Mouse (Mus musculus) midbrain, embryonic 11.5 days (tissue): ENCODE measurements at regions not wholly inside any gene's neighbourhood (a gene's known extent, or its start where the extent isn't known, plus 50 kb on each side); places are given as distances from the start of the nearest gene placed in this dataset.

ENCODE experiments used
- ATAC-seq: fragments of 200-750 bp; cut with Nextera tagmentation; 2 replicates; pipeline ENCODE4 v1.8.0; 2017; ENCODE audit warnings: moderate TSS enrichment, moderate library complexity; ENCODE audit not compliant: low FRiP score
- DNase-seq: peaks from one replicate; pipeline ENCODE4 v3.0.0; 2015; ENCODE audit warnings: low spot score; ENCODE audit errors: missing footprints
- H3K27ac ChIP-seq: fragments of 300-500 bp; sonication (generic); 2 replicates; pipeline ENCODE4 v1.5.1; 2014; ENCODE audit warnings: low read depth, low read length
- H3K27me3 ChIP-seq: fragments of 300-500 bp; sonication (generic); 2 replicates; pipeline ENCODE4 v1.6.1; 2014; ENCODE audit warnings: mild to moderate bottlenecking, low read length, moderate library complexity, mixed read lengths; ENCODE audit not compliant: control insufficient read depth, insufficient read depth
- H3K36me3 ChIP-seq: fragments of 300-500 bp; sonication (generic); 2 replicates; pipeline ENCODE4 v1.6.1; 2014; ENCODE audit warnings: mild to moderate bottlenecking, low read length, moderate library complexity, mixed read lengths; ENCODE audit not compliant: control insufficient read depth, insufficient read depth
- H3K4me1 ChIP-seq: fragments of 300-500 bp; sonication (generic); 2 replicates; pipeline ENCODE4 v1.6.1; 2014; ENCODE audit warnings: low read length; ENCODE audit not compliant: control insufficient read depth, insufficient read depth
- H3K4me2 ChIP-seq: fragments of 300-500 bp; sonication (generic); 2 replicates; pipeline ENCODE4 v1.6.1; 2014; ENCODE audit warnings: mild to moderate bottlenecking, moderate library complexity
- H3K4me3 ChIP-seq: fragments of 300-500 bp; sonication (generic); 2 replicates; pipeline ENCODE4 v1.5.1; 2014; ENCODE audit warnings: low read depth, low read length
- H3K9ac ChIP-seq: fragments of 300-500 bp; sonication (generic); 2 replicates; pipeline ENCODE4 v1.6.1; 2014; ENCODE audit warnings: low read length
- H3K9me3 ChIP-seq: fragments of 300-500 bp; sonication (generic); 2 replicates; pipeline ENCODE4 v1.6.1; 2016; ENCODE audit warnings: low read length; ENCODE audit not compliant: control insufficient read depth
- WGBS: fragments of 180-500 bp; shearing (Covaris S2); extraction: QIAGEN DNeasy Blood & Tissue Kit; methylation state at CpG from one replicate; pipeline ENCODE4 v1.1.7; 2014; 5-methylcytosine and 5-hydroxymethylcytosine counted together

GRCm38 (mm10) chr3:147228663-147229062 lies 376.5 kb downstream of the Ttll7 start:
- ATAC-seq (no peak), DNase-seq (no peak)
- H3K27me3 ChIP-seq: no peaks in the 10 kb centered on the region
- 91% methylated on average over 2 of the region's 2 CpGs for WGBS
- no peak overlapping the region for H3K4me3 ChIP-seq
- no peak overlapping the region for H3K9ac ChIP-seq
- H3K4me1 ChIP-seq: no peaks in the 10 kb centered on the region
- no peak overlapping the region for H3K27ac ChIP-seq
- H3K4me2 ChIP-seq: no peak overlapping the region
- no peaks in the 10 kb centered on the region for H3K9me3 ChIP-seq
- no peaks in the 10 kb centered on the region for H3K36me3 ChIP-seq

- H3K9me3 ChIP-seq: no peaks in the 10 kb centered on the region
- no peak for ATAC-seq
- 92% methylated on average over 7 of the region's 7 CpGs for WGBS
These were observed 378.4 kb downstream of the Ttll7 start for GRCm38 (mm10) chr3:147230594-147230993.

GRCm38 (mm10) chr3:147238398-147238797 lies 386.2 kb downstream of the Ttll7 start:
- no peak overlapping the region for H3K27ac ChIP-seq
- H3K4me2 ChIP-seq: no peak overlapping the region
- no peaks in the 10 kb centered on the region; the same call in 1 of the 2 replicates for H3K4me1 ChIP-seq
- H3K9ac ChIP-seq: no peak overlapping the region
- 90% methylated on average over 1 of the region's 1 CpGs for WGBS
- ATAC-seq (no peak), DNase-seq (no peak)
- no peak overlapping the region for H3K4me3 ChIP-seq
- no peaks in the 10 kb centered on the region for H3K9me3 ChIP-seq
- H3K27me3 ChIP-seq: no peaks in the 10 kb centered on the region
- no peaks in the 10 kb centered on the region for H3K36me3 ChIP-seq

More at GRCm38 (mm10) chr3:147230594-147230993, 378.4 kb downstream of the Ttll7 start:
- no peaks in the 10 kb centered on the region for H3K4me1 ChIP-seq
- no peaks in the 10 kb centered on the region for H3K36me3 ChIP-seq
- H3K4me2 ChIP-seq: no peak overlapping the region
- H3K27ac ChIP-seq: no peak overlapping the region
- H3K4me3 ChIP-seq: no peak overlapping the region
- no peak overlapping the region for H3K9ac ChIP-seq
- no peaks in the 10 kb centered on the region for H3K27me3 ChIP-seq
- DNase-seq: no peak

GRCm38 (mm10) chr3:147240651-147241050 lies 388.5 kb downstream of the Ttll7 start:
- Histone ChIP-seq H3K4me3 (no peak overlapping the region), H3K36me3 (no peaks in the 10 kb centered on the region), H3K4me2 (no peak overlapping the region), H3K27me3 (no peaks in the 10 kb centered on the region), H3K9me3 (no peaks in the 10 kb centered on the region), H3K9ac (no peak overlapping the region), H3K4me1 (no peaks in the 10 kb centered on the region; the same call in 1 of the 2 replicates), H3K27ac (no peak overlapping the region)
- 12% methylated on average over 4 of the region's 4 CpGs for WGBS
- peak; percentile 35; the same call in 1 of the 2 replicates for ATAC-seq
- no peak for DNase-seq

GRCm38 (mm10) chr3:147244911-147245430 lies 392.8 kb downstream of the Ttll7 start:
- no peaks in the 10 kb centered on the region; the same call in 1 of the 2 replicates for H3K4me1 ChIP-seq
- H3K36me3 ChIP-seq: no peaks in the 10 kb centered on the region
- no peak overlapping the region for H3K4me2 ChIP-seq
- ATAC-seq (no peak), DNase-seq (no peak)
- H3K9me3 ChIP-seq: no peaks in the 10 kb centered on the region
- no peak overlapping the region for H3K9ac ChIP-seq
- H3K27ac ChIP-seq: no peak overlapping the region
- no peak overlapping the region for H3K4me3 ChIP-seq
- H3K27me3 ChIP-seq: no peaks in the 10 kb centered on the region; the same call in 1 of the 2 replicates
- WGBS: 83% methylated on average over 5 of the region's 5 CpGs

GRCm38 (mm10) chr3:147246141-147246540 lies 394.0 kb downstream of the Ttll7 start:
- H3K9me3 ChIP-seq: no peaks in the 10 kb centered on the region
- ATAC-seq (no peak), DNase-seq (no peak)
- 77% methylated on average over 5 of the region's 5 CpGs for WGBS
- no peak overlapping the region for H3K4me3 ChIP-seq
- no peak overlapping the region for H3K9ac ChIP-seq
- H3K4me2 ChIP-seq: no peak overlapping the region
- H3K4me1 ChIP-seq: no peaks in the 10 kb centered on the region
- H3K27ac ChIP-seq: no peak overlapping the region
- no peaks in the 10 kb centered on the region; the same call in 1 of the 2 replicates for H3K27me3 ChIP-seq
- H3K36me3 ChIP-seq: no peaks in the 10 kb centered on the region

- ATAC-seq: no peak
- H3K4me1 ChIP-seq: no peaks in the 10 kb centered on the region
- no peak for DNase-seq
- H3K27ac ChIP-seq: no peak overlapping the region
- whole genome bisulfite sequencing: 83% methylated on average over 1 of the region's 1 CpGs
- no peaks in the 10 kb centered on the region for H3K36me3 ChIP-seq
- no peaks in the 10 kb centered on the region for H3K9me3 ChIP-seq
- H3K4me2 ChIP-seq: no peak overlapping the region
- no peak overlapping the region for H3K9ac ChIP-seq
- H3K27me3 ChIP-seq: no peaks in the 10 kb centered on the region; the same call in 1 of the 2 replicates
- H3K4me3 ChIP-seq: no peak overlapping the region
These were observed 397.3 kb downstream of the Ttll7 start for GRCm38 (mm10) chr3:147249466-147249865.

- WGBS: 86% methylated on average over 2 of the region's 2 CpGs
- no peaks in the 10 kb centered on the region for H3K9me3 ChIP-seq
- no peak overlapping the region for H3K27ac ChIP-seq
- H3K9ac ChIP-seq: no peak overlapping the region
- H3K27me3 ChIP-seq: no peaks in the 10 kb centered on the region; the same call in 1 of the 2 replicates
- no peak overlapping the region for H3K4me2 ChIP-seq
- DNase-seq (no peak), ATAC-seq (no peak)
- no peaks in the 10 kb centered on the region for H3K4me1 ChIP-seq
- H3K36me3 ChIP-seq: no peaks in the 10 kb centered on the region
- H3K4me3 ChIP-seq: no peak overlapping the region
These were observed 397.7 kb downstream of the Ttll7 start for GRCm38 (mm10) chr3:147249906-147250305.

GRCm38 (mm10) chr3:147252226-147252788 lies 400.1 kb downstream of the Ttll7 start:
- DNase-seq (no peak), ATAC-seq (no peak)
- no peak overlapping the region for H3K4me2 ChIP-seq
- H3K27me3 ChIP-seq: no peaks in the 10 kb centered on the region; the same call in 1 of the 2 replicates
- no peaks in the 10 kb centered on the region for H3K4me1 ChIP-seq
- no peak overlapping the region for H3K4me3 ChIP-seq
- no peak overlapping the region for H3K27ac ChIP-seq
- H3K9ac ChIP-seq: no peak overlapping the region
- WGBS: 77% methylated on average over 4 of the region's 4 CpGs
- H3K9me3 ChIP-seq: no peaks in the 10 kb centered on the region
- H3K36me3 ChIP-seq: no peaks in the 10 kb centered on the region
